Mouse (Mus musculus) gastrocnemius, postnatal 14 days (tissue): ENCODE data around the gene Cnnm4. TPM values are rescaled to one million over a fixed set of nuclear protein-coding genes. Genes with fewer than 3 reads are reported as not detected.
A peak's percentile ranks its signal among the peaks of the same experiment; 100 is the strongest.

ENCODE experiments used
- DNase-seq: peaks from one replicate; pipeline ENCODE4 v3.0.0; 2021; ENCODE audit warnings: mixed read lengths
- intact Hi-C: fragments of 180-260 bp; cut with DNase I; formaldehyde crosslinking; loops from one replicate; pipeline ENCODE4 v1.15.1; 2025; ENCODE audit warnings: low total_unique reads
- long read RNA-seq, 2 experiments: library from polyadenylated mRNA; stranded (forward); transcript quantifications; one replicate each; pipeline ENCODE4 v2.0.0; 2021
- total RNA-seq, 2 experiments: library from RNA; stranded (reverse); gene quantifications; 2 replicates each; pipeline ENCODE4 v1.2.3; 2021

Cnnm4 gene
- 1 to 10 TPM; 4.6 to 5.4 TPM for total RNA-seq
- long read RNA-seq, experiment 1, partial matches to known transcripts: 0 of 1 reads
- long read RNA-seq, experiment 1, other reads (novel, unspliced or antisense): 1 of 1 reads
- long read RNA-seq, experiment 2, partial matches to known transcripts: 0 of 1 reads
- long read RNA-seq, experiment 2, other reads (novel, unspliced or antisense): 1 of 1 reads

GRCm38 (mm10) chr1:36471181-36472105 lies at the start of gene Cnnm4:
TSS of gene Cnnm4 (plus strand) at chr1:36471620.
- DNase-seq: peak; percentile 92
- intact Hi-C loops: loop anchor here (2.0 kb wide), 1 partner anchor 103 kb away; the partner anchor contains the start of gene Kansl3

GRCm38 (mm10) chr1:36429511-36429910 lies 41.9 kb upstream of the Cnnm4 start:
- DNase-seq: no peak
- intact Hi-C loops: no loop called here

GRCm38 (mm10) chr1:36432999-36433398 lies 38.4 kb upstream of the Cnnm4 start:
- no peak for DNase-seq
- intact Hi-C loops: loop anchor here (10.0 kb wide), 2 partner anchors 58 to 72 kb away; partner anchors contain the start of gene Fer1l5

GRCm38 (mm10) chr1:36433616-36434015 lies 37.8 kb upstream of the Cnnm4 start:
- no peak for DNase-seq
- intact Hi-C loops: loop anchor here (10.0 kb wide), 2 partner anchors 59 to 71 kb away; partner anchors contain the start of gene Fer1l5

- intact Hi-C loops: loop anchor here (10.0 kb wide), 2 partner anchors 60 to 70 kb away; partner anchors contain the start of gene Fer1l5
- DNase-seq: no peak
These were observed 36.3 kb upstream of the Cnnm4 start for GRCm38 (mm10) chr1:36435071-36435470.

GRCm38 (mm10) chr1:36436515-36436914 lies 34.9 kb upstream of the Cnnm4 start:
- intact Hi-C loops: loop anchor here (10.0 kb wide), 2 partner anchors 62 to 68 kb away; partner anchors contain the start of gene Fer1l5
- no peak for DNase-seq

- intact Hi-C loops: loop anchor here (10.0 kb wide), 2 partner anchors 62 to 68 kb away; partner anchors contain the start of gene Fer1l5
- no peak for DNase-seq
These were observed 34.2 kb upstream of the Cnnm4 start for GRCm38 (mm10) chr1:36437223-36437622.

GRCm38 (mm10) chr1:36441101-36441500 lies 30.3 kb upstream of the Cnnm4 start:
- DNase-seq: peak; percentile 14
- intact Hi-C loops: no loop called here

- DNase-seq: peak; percentile 95
- intact Hi-C loops: no loop called here
These were observed 26.7 kb upstream of the Cnnm4 start, which contains the start of gene Lman2l for GRCm38 (mm10) chr1:36444471-36445464. TSS of gene Lman2l (minus strand) at chr1:36445271.

- no peak for DNase-seq
- intact Hi-C loops: no loop called here
These were observed 25.9 kb upstream of the Cnnm4 start for GRCm38 (mm10) chr1:36445508-36445907.

GRCm38 (mm10) chr1:36446106-36446824 lies 25.2 kb upstream of the Cnnm4 start:
- no peak for DNase-seq
- intact Hi-C loops: no loop called here

GRCm38 (mm10) chr1:36446841-36447240 lies 24.6 kb upstream of the Cnnm4 start:
- intact Hi-C loops: no loop called here

GRCm38 (mm10) chr1:36454055-36454815 lies 17.2 kb upstream of the Cnnm4 start:
- intact Hi-C loops: no loop called here
- no peak for DNase-seq

More at GRCm38 (mm10) chr1:36446841-36447240, 24.6 kb upstream of the Cnnm4 start:
- DNase-seq: no peak

- intact Hi-C loops: no loop called here
- DNase-seq: no peak
These were observed 13.9 kb upstream of the Cnnm4 start for GRCm38 (mm10) chr1:36457388-36458014.

- intact Hi-C loops: no loop called here
- no peak for DNase-seq
These were observed 13.3 kb upstream of the Cnnm4 start for GRCm38 (mm10) chr1:36458169-36458568.

- intact Hi-C loops: no loop called here
- DNase-seq: no peak
These were observed 9.6 kb upstream of the Cnnm4 start for GRCm38 (mm10) chr1:36461829-36462228.

GRCm38 (mm10) chr1:36465641-36466160 lies 5.7 kb upstream of the Cnnm4 start:
- intact Hi-C loops: no loop called here
- DNase-seq: no peak
